Mouse (Mus musculus) mouse embryonic stem cell (cell line): ENCODE data around the gene Nptn.

ENCODE experiments used
- in situ Hi-C, 2 experiments: fragments of 300-500 bp; cut with MboI; formaldehyde crosslinking; loops; 1 replicate in 1 of 2; 3 replicates in 1 of 2; pipeline ENCODE4 v1.14.3; 2019 to 2020; ENCODE audit warnings: low sequenced_read_pairs in 2 of 2, low pct_unique_long_range_greater_than_20kb in 1 of 2, mixed read lengths in 1 of 2; ENCODE audit not compliant: unreplicated experiment in 1 of 2

Nptn gene

GRCm38 (mm10) chr9:58581958-58582540 is at the start of gene Nptn:
Gene Nptn (plus strand): TSS chr9:58582240.
- in situ Hi-C loops: no loop called here

GRCm38 (mm10) chr9:58533322-58533721 is 48.7 kb upstream of the Nptn start:
- in situ Hi-C loops: no loop called here

GRCm38 (mm10) chr9:58534766-58535165 is 47.3 kb upstream of the Nptn start:
- in situ Hi-C loops: no loop called here

- in situ Hi-C loops: no loop called here
These were observed 46.4 kb upstream of the Nptn start for GRCm38 (mm10) chr9:58535447-58536134.

GRCm38 (mm10) chr9:58537774-58538173 is 44.3 kb upstream of the Nptn start:
- in situ Hi-C loops: no loop called here

- in situ Hi-C loops: loop anchor here (5.0 to 10.0 kb wide), 2 partner anchors 37 to 115 kb away; no protein-coding TSS in a partner anchor
These were observed 42.2 kb upstream of the Nptn start for GRCm38 (mm10) chr9:58539886-58540285.

- in situ Hi-C loops: loop anchor here (5.0 to 10.0 kb wide), 2 partner anchors 35 to 113 kb away; no protein-coding TSS in a partner anchor
These were observed 40.1 kb upstream of the Nptn start for GRCm38 (mm10) chr9:58541895-58542338.

- in situ Hi-C loops: loop anchor here (5.0 to 10.0 kb wide), 2 partner anchors 32 to 110 kb away; no protein-coding TSS in a partner anchor
These were observed 37.1 kb upstream of the Nptn start for GRCm38 (mm10) chr9:58544879-58545324.

- in situ Hi-C loops: loop anchor here in 1 of 2 experiments (10.0 kb wide), 1 partner anchor 109 kb away; no protein-coding TSS in a partner anchor
These were observed 36.6 kb upstream of the Nptn start for GRCm38 (mm10) chr9:58545428-58545827.

- in situ Hi-C loops: loop anchor here in 1 of 2 experiments (10.0 kb wide), 1 partner anchor 108 kb away; no protein-coding TSS in a partner anchor
These were observed 35.2 kb upstream of the Nptn start for GRCm38 (mm10) chr9:58546630-58547360.

GRCm38 (mm10) chr9:58548897-58549296 is 33.1 kb upstream of the Nptn start:
- in situ Hi-C loops: loop anchor here in 1 of 2 experiments (10.0 kb wide), 1 partner anchor 106 kb away; no protein-coding TSS in a partner anchor

- in situ Hi-C loops: loop anchor here in 1 of 2 experiments (10.0 kb wide), 1 partner anchor 105 kb away; no protein-coding TSS in a partner anchor
These were observed 32.3 kb upstream of the Nptn start for GRCm38 (mm10) chr9:58549694-58550093.

GRCm38 (mm10) chr9:58550928-58551327 is 31.1 kb upstream of the Nptn start:
- in situ Hi-C loops: no loop called here

- in situ Hi-C loops: no loop called here
These were observed 30.0 kb upstream of the Nptn start for GRCm38 (mm10) chr9:58552083-58552482.

GRCm38 (mm10) chr9:58554056-58554907 is 27.8 kb upstream of the Nptn start:
- in situ Hi-C loops: no loop called here

- in situ Hi-C loops: no loop called here
These were observed 26.9 kb upstream of the Nptn start, which contains the start of gene Cd276 for GRCm38 (mm10) chr9:58554908-58555684. Gene Cd276 (minus strand): TSS chr9:58555437.

- in situ Hi-C loops: no loop called here
These were observed 26.2 kb upstream of the Nptn start for GRCm38 (mm10) chr9:58555685-58556414.
